Mouse (Mus musculus) cerebellum, adult 2 months (tissue): ENCODE data around the gene Pla2g2e. TPM values are rescaled to one million over a fixed set of nuclear protein-coding genes. Genes with fewer than 3 reads are reported as not detected.

Source experiments
- DNase-seq, 2 experiments: peaks; one replicate each; pipeline ENCODE4 v3.0.0; 2021
- H3K27ac ChIP-seq: fragments of 200-500 bp; 2 replicates; pipeline ENCODE4 v1.5.1; 2012; ENCODE audit warnings: low read length, control low read depth, inconsistent platforms; ENCODE audit not compliant: insufficient read depth
- H3K27me3 ChIP-seq: fragments of 200-500 bp; 2 replicates; pipeline ENCODE4 v1.6.1; 2012; ENCODE audit warnings: inconsistent platforms, mild to moderate bottlenecking, low read length, moderate library complexity; ENCODE audit not compliant: control insufficient read depth, insufficient read depth
- H3K4me1 ChIP-seq: fragments of 200-500 bp; 2 replicates; pipeline ENCODE4 v1.6.1; 2011; ENCODE audit warnings: low read length; ENCODE audit not compliant: control insufficient read depth, insufficient read depth
- H3K4me3 ChIP-seq: fragments of 200-500 bp; replicated peaks from 2 replicates; pipeline ENCODE3; 2011; ENCODE audit warnings: mild to moderate bottlenecking, low read depth, low read length, control low read depth; ENCODE audit not compliant: insufficient read depth
- CTCF ChIP-seq: fragments of 200-500 bp; IDR thresholded peaks from 2 replicates; pipeline ENCODE4 v1.5.1; 2011; ENCODE audit warnings: low read depth, mild to moderate bottlenecking, control low read depth, low read length, moderate library complexity, borderline replicate concordance; ENCODE audit not compliant: insufficient read depth
- POLR2A ChIP-seq: fragments of 200-500 bp; IDR thresholded peaks from 2 replicates; pipeline ENCODE4 v1.6.1; 2011; ENCODE audit warnings: low read length, control low read depth, borderline replicate concordance; ENCODE audit not compliant: insufficient read depth
- WGBS: fragments of 180-500 bp; shearing (Covaris S2); methylation state at CpG from one replicate; pipeline ENCODE4 v1.1.7; 2018; 5-methylcytosine and 5-hydroxymethylcytosine counted together
- polyA plus RNA-seq: library from polyadenylated mRNA; depleted of rRNA; stranded (reverse); fragments of >200 nt; gene quantifications from 2 replicates; pipeline ENCODE4 v1.2.3, GENCODE M21; 2012; rRNA removed

Pla2g2e gene
- not detected in 2 replicates for polyA plus RNA-seq

DNA sequence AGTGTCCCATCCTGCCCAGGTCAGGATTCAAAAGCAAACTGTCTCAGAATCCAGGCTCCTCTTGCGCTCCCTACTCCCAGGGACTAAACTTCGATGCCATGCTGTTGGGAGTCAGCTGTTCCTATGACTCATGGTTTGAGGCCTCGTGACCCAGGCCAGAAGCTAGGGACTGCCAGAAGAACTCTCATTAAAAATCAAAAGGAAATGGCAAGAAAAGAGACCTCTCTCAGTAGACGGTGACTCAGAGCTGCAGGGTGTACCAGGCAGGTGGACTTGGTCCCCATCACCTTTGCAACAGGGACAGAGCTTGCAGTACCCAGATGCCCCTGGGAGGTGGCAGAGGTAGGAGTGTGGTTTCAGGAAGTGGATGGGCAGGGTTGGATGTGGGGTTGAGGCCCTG is at the start of gene Pla2g2e:
TSS of gene Pla2g2e (plus strand) at position 212 of the 400 bp plus-strand sequence.
- Histone ChIP-seq H3K4me1 (no peaks in the 10 kb centered on the region), H3K27me3 (no peaks in the 10 kb centered on the region), H3K27ac (no peak within 1 kb of the TSS), H3K4me3 (no peak within 1 kb of the TSS)
- DNase-seq = no peak
- TF ChIP-seq POLR2A = no peak
- WGBS = 62% methylated on average over 4 of the region's 4 CpGs

DNA sequence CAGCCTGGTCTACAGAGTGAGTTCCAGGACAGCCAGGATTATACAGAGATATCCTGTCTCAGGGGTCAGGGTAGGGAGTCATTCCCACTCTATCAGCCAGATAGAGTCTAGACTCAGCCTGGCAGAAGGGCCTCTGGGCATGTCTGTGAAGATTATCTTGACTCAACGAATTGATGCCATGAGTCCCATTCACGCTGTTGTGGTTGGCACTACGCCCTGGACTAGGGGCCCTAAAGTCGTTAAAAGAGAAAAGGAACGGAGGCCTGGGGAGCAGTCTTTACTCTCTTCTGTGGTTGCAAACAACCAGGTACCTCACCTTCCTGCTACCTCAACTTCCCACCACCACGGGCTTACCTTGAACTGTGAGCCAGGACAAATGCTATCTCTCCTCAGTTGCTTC is 37.9 kb upstream of the Pla2g2e start:
- no peak for DNase-seq
- Histone ChIP-seq H3K27ac (no peak overlapping the region), H3K4me1 (no peaks in the 10 kb centered on the region; the same call in 1 of the 2 replicates), H3K27me3 (no peaks in the 10 kb centered on the region), H3K4me3 (no peak overlapping the region)
- 52% methylated on average over 6 of the region's 6 CpGs for WGBS
- TF ChIP-seq CTCF = no peak
- TF ChIP-seq POLR2A = no peak

DNA sequence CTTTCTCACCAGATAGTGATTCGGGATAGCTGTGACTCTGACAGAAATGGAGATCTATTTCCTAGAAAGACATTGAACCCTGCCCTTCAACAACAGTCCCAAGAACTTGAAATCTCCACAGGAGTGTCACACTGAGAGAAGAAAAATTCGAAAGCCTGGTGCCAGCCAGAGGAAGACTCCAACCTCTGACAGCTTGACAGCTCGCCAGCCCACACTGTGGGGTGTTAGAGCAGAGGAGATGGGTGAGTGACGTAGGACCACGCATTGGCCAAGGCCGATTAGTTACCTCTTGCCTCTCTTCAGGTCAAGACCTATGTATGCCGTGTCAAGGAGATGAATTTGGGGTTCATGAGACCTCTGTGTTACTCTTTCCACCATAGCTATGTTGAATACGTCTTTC is 37.0 kb upstream of the Pla2g2e start:
- TF ChIP-seq CTCF (no peak), POLR2A (no peak)
- Histone ChIP-seq H3K4me1 (no peaks in the 10 kb centered on the region; the same call in 1 of the 2 replicates), H3K27ac (no peak overlapping the region), H3K27me3 (no peaks in the 10 kb centered on the region), H3K4me3 (no peak overlapping the region)
- DNase-seq = no peak
- WGBS = 60% methylated on average over 8 of the region's 8 CpGs

GRCm38 (mm10) chr4:138841386-138841785 is 36.4 kb upstream of the Pla2g2e start:
- H3K27ac ChIP-seq = no peak overlapping the region
- 17% methylated on average over 7 of the region's 7 CpGs for WGBS
- H3K4me3 ChIP-seq = no peak overlapping the region
- no peak for TF ChIP-seq POLR2A
- no peak for TF ChIP-seq CTCF
- H3K4me1 ChIP-seq = no peaks in the 10 kb centered on the region; the same call in 1 of the 2 replicates
- no peaks in the 10 kb centered on the region for H3K27me3 ChIP-seq
- peak; percentile 48 to 62 for DNase-seq

DNA sequence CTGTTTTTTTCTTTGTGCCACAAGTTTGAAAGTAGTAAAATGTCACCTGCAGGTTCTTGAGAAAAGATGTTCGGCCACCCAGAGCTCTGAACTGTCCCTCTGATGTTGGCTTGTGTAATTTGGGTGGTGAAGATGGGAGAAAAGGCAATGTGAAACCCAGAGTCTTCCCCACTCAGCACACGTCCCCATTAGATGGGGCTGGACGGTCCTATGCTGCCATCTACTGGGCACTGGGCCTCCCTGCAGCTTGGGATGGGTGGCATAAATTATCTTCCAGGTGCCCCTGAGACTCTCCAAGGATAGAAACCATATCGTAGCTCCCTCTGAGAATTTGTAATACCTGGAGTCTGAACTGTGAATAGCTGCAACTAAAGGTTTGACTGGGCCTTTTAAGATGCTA is 26.3 kb upstream of the Pla2g2e start:
- H3K4me1 ChIP-seq = no peaks in the 10 kb centered on the region
- 2% methylated on average over 4 of the region's 4 CpGs for WGBS
- peak; percentile 99 for TF ChIP-seq CTCF
- no peak for TF ChIP-seq POLR2A
- no peak overlapping the region for H3K4me3 ChIP-seq
- peak; percentile 65 to 80 for DNase-seq
- no peak overlapping the region for H3K27ac ChIP-seq
- H3K27me3 ChIP-seq = no peaks in the 10 kb centered on the region

DNA sequence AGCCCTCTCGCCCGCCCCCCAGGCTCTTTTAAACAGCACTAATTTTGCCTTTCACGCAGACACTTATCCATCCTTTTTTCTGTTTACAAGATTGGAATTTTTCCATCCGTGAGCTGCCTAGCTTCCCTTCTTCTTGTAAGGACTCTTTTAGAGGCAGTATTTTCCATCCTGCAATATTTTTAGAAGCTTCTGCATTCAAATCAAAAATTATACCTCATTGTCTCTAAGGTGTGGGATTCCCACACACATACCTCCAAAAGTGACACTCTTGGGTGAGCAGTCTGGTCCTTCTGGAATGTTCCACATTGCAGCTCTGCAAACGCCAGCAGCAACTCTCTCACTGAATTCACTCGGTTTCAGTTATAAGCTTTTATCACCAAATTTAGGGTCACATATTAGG is 24.8 kb upstream of the Pla2g2e start:
- H3K4me3 ChIP-seq = no peak overlapping the region
- no peak for DNase-seq
- H3K4me1 ChIP-seq = no peaks in the 10 kb centered on the region
- WGBS = 82% methylated on average over 6 of the region's 6 CpGs
- H3K27ac ChIP-seq = no peak overlapping the region
- no peak for TF ChIP-seq CTCF
- no peak for TF ChIP-seq POLR2A
- H3K27me3 ChIP-seq = no peaks in the 10 kb centered on the region

GRCm38 (mm10) chr4:138855092-138855632 is 22.6 kb upstream of the Pla2g2e start:
- no peak for DNase-seq
- H3K27ac ChIP-seq = no peak overlapping the region
- H3K27me3 ChIP-seq = no peaks in the 10 kb centered on the region
- no peak overlapping the region for H3K4me3 ChIP-seq
- 91% methylated on average over 9 of the region's 9 CpGs for WGBS
- no peak for TF ChIP-seq POLR2A
- TF ChIP-seq CTCF = no peak
- no peaks in the 10 kb centered on the region for H3K4me1 ChIP-seq

DNA sequence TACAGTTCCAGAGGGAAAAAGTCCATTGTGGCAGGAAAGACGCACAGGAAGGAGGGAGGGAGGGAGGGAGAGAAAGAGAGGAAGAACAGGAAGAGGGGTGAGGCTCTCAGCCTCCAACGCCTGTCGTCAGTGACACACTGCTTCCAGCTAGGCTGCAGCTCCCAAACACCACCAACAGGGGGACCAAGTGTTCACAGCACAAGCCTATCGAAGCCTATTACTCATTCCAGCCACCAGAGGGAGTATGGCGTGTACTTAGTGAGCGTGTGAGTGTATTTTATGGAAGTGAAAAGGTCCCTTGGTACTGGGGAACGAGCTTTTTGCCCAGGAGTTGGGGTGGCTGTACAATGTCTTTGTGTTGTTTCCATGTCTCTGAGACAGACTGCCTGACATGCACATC is 21.3 kb upstream of the Pla2g2e start:
- no peak overlapping the region for H3K27ac ChIP-seq
- WGBS = 17% methylated on average over 7 of the region's 7 CpGs
- H3K4me1 ChIP-seq = no peaks in the 10 kb centered on the region
- TF ChIP-seq CTCF (peak; percentile 95), POLR2A (no peak)
- DNase-seq = peak; percentile 58 to 62
- H3K27me3 ChIP-seq = no peaks in the 10 kb centered on the region
- H3K4me3 ChIP-seq = no peak overlapping the region
